Mouse (Mus musculus): Measurements from ENCODE around the gene Tmem11.

DNA sequence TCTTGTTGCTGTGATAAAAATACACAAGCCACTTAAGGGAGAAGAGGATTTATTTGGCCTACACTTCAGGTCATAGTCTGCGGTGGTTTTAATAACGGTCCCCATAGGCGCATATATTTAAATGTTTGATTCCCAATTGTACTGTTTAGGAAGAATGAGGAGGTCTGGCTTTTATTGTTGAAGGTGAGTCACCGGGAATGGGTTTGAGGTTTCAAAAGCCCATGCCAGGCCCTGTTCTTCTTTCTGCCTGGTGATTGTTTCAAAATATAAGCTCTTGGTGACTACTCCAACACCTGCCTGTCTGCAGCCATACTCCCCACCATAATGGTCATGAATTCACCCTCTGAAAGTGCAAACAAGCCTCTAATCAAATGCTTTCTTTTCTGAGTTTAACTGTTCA, 1.5 kb upstream of the Tmem11 start:
- no peak for TF ChIP-seq ZNF384 (IDR thresholded peaks at IDR 0.05; ENCODE audit: low read depth, low read length)
- TF ChIP-seq ZC3H11A (IDR thresholded peaks at IDR 0.05; ENCODE audit: borderline replicate concordance, low read depth, low read length), result no peak
- TF ChIP-seq MAFK (IDR thresholded peaks at IDR 0.05; ENCODE audit: insufficient read depth, low read depth, low read length), result no peak
- TF ChIP-seq CHD2 (IDR thresholded peaks at IDR 0.05; ENCODE audit: low read depth, low read length), result no peak
- TF ChIP-seq HCFC1 (IDR thresholded peaks at IDR 0.05; ENCODE audit: borderline replicate concordance, insufficient read depth, low read length), result no peak
